Mouse (Mus musculus): ENCODE measurements around the gene Ncf4. TPM values are rescaled to one million over a fixed set of nuclear protein-coding genes. Genes with fewer than 3 reads are reported as not detected.
A peak's percentile ranks its signal among the peaks of the same experiment; 100 is the strongest.
"Not testable (repeated sequence)": the region's sequence is repeated elsewhere in the genome, so short reads cannot be mapped to it uniquely, and the experiment has no call there.

Gene Ncf4
- polyA plus RNA-seq, 1 experiment from 2014 or later: 3.1 TPM

GRCm38 (mm10) chr15:78267865-78268264 is 23.3 kb downstream of the Ncf4 start:
- no peak for ATAC-seq (ENCODE audit: insufficient read depth)

DNA sequence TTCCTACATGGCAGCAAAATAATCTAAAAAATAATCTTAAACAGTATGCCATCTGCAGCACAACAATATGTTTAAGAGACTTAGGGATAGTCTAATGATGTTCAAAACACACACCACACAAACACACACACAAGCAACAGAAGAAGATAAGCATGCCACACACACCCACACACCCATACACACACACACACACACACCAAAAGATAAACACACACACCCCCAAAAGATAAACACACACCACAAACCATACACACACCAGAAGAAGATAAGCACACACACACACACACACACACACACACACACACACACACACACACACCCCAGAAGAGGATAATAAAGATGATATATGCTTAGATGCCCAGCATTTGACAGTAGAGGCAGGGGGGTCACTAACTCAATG is 26.6 kb downstream of the Ncf4 start:
- Histone ChIP-seq H3K4me3 (ENCODE audit: low read depth, low read length) (no peak overlapping the region), H3K36me3 (ENCODE audit: insufficient read depth) (no peaks in the 10 kb centered on the region), H3K9ac (no peak overlapping the region), H3K27ac (ENCODE audit: low read depth) (no peak overlapping the region), H3K4me1 (ENCODE audit: insufficient read depth) (no peaks in the 10 kb centered on the region), H3K27me3 (ENCODE audit: insufficient read depth, low read length) (no peaks in the 10 kb centered on the region), H3K9me3 (ENCODE audit: low read depth, low read length) (no peaks in the 10 kb centered on the region; the same call in 1 of the 2 replicates), H3K4me2 (no peak overlapping the region)
- ATAC-seq (ENCODE audit: insufficient read depth): no peak
- no peak for DNase-seq
- no peak for TF ChIP-seq CTCF (IDR thresholded peaks at IDR 0.05; ENCODE audit: low read depth)

More at GRCm38 (mm10) chr15:78267865-78268264, 23.3 kb downstream of the Ncf4 start:
- H3K27me3 ChIP-seq (ENCODE audit: insufficient read depth, low read length): no peaks in the 10 kb centered on the region
- TF ChIP-seq CTCF (IDR thresholded peaks at IDR 0.05; ENCODE audit: low read depth): no peak
- no peak overlapping the region for H3K4me2 ChIP-seq
- no peak overlapping the region for H3K4me3 ChIP-seq (ENCODE audit: low read depth, low read length)
- no peak overlapping the region for H3K27ac ChIP-seq (ENCODE audit: low read depth)
- H3K9ac ChIP-seq: no peak overlapping the region
- H3K9me3 ChIP-seq (ENCODE audit: low read depth, low read length): no peaks in the 10 kb centered on the region; the same call in 1 of the 2 replicates
- 52% methylated on average over 4 of the region's 4 CpGs for WGBS
- H3K36me3 ChIP-seq (ENCODE audit: insufficient read depth): no peaks in the 10 kb centered on the region
- H3K4me1 ChIP-seq (ENCODE audit: insufficient read depth): no peaks in the 10 kb centered on the region
- no peak for DNase-seq

DNA sequence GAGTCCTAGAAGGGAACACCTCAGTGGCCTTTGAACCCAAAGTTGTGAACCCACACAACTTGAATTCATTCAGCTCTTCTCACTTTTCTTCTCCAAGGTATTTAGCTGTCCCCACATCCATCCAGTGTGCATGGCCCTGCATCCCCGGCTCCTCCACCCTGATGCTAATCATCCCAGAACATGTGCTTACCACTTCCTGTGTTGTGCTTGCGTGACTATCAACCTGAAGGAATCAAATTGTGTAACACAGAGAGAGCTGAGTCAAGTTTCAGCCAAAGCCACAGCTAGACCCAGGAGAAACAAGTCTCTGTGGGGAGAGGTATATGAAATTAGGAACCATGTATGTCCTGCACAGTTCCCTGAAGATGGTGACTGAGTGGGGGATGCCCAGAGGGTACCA is 33.7 kb downstream of the Ncf4 start:
- H3K9ac ChIP-seq: no peak overlapping the region
- no peak overlapping the region for H3K27ac ChIP-seq (ENCODE audit: low read depth)
- no peaks in the 10 kb centered on the region for H3K4me1 ChIP-seq (ENCODE audit: insufficient read depth)
- 68% methylated on average over 2 of the region's 2 CpGs for WGBS
- H3K27me3 ChIP-seq (ENCODE audit: insufficient read depth, low read length): no peaks in the 10 kb centered on the region
- no peaks in the 10 kb centered on the region for H3K36me3 ChIP-seq (ENCODE audit: insufficient read depth)
- DNase-seq: no peak
- no peaks in the 10 kb centered on the region for H3K9me3 ChIP-seq (ENCODE audit: low read depth, low read length)
- no peak overlapping the region for H3K4me3 ChIP-seq (ENCODE audit: low read depth, low read length)
- no peak overlapping the region for H3K4me2 ChIP-seq
- TF ChIP-seq CTCF (IDR thresholded peaks at IDR 0.05; ENCODE audit: low read depth): no peak
- ATAC-seq (ENCODE audit: insufficient read depth): no peak

- 0 out of 2 replicates have a peak, but pooled peaks cover 3% of the 10 kb centered on the region for H3K4me1 ChIP-seq (ENCODE audit: insufficient read depth)
- no peak overlapping the region for H3K4me2 ChIP-seq
- H3K9ac ChIP-seq: no peak overlapping the region
- no peak for ATAC-seq (ENCODE audit: insufficient read depth)
- no peaks in the 10 kb centered on the region for H3K9me3 ChIP-seq (ENCODE audit: low read depth, low read length)
- DNase-seq: no peak
- no peak for TF ChIP-seq CTCF (IDR thresholded peaks at IDR 0.05; ENCODE audit: low read depth)
- H3K27ac ChIP-seq (ENCODE audit: low read depth): no peak overlapping the region
- 73% methylated on average over 5 of the region's 5 CpGs for WGBS
- no peaks in the 10 kb centered on the region for H3K36me3 ChIP-seq (ENCODE audit: insufficient read depth)
- no peaks in the 10 kb centered on the region for H3K27me3 ChIP-seq (ENCODE audit: insufficient read depth, low read length)
- H3K4me3 ChIP-seq (ENCODE audit: low read depth, low read length): no peak overlapping the region
These were observed 43.3 kb downstream of the Ncf4 start for GRCm38 (mm10) chr15:78287941-78288340.

- H3K4me1 ChIP-seq (ENCODE audit: insufficient read depth); H3K9me3 ChIP-seq (ENCODE audit: low read depth, low read length); H3K4me2 ChIP-seq; H3K4me3 ChIP-seq (ENCODE audit: low read depth, low read length); ATAC-seq (ENCODE audit: insufficient read depth); DNase-seq; H3K9ac ChIP-seq; H3K27ac ChIP-seq (ENCODE audit: low read depth); H3K27me3 ChIP-seq (ENCODE audit: insufficient read depth, low read length); H3K36me3 ChIP-seq (ENCODE audit: insufficient read depth): not testable (repeated sequence)
- WGBS: 42% methylated on average over 5 of the region's 5 CpGs
These were observed 45.2 kb downstream of the Ncf4 start for GRCm38 (mm10) chr15:78289775-78290174.

GRCm38 (mm10) chr15:78293228-78293627 is 48.6 kb downstream of the Ncf4 start:
- peak; percentile 63; the same call in 1 of the 2 replicates for ATAC-seq (ENCODE audit: insufficient read depth)
- WGBS: 4% methylated on average over 2 of the region's 2 CpGs
- H3K4me2 ChIP-seq; H3K9me3 ChIP-seq (ENCODE audit: low read depth, low read length); H3K27me3 ChIP-seq (ENCODE audit: insufficient read depth, low read length); H3K27ac ChIP-seq (ENCODE audit: low read depth); H3K36me3 ChIP-seq (ENCODE audit: insufficient read depth); H3K4me1 ChIP-seq (ENCODE audit: insufficient read depth); H3K4me3 ChIP-seq (ENCODE audit: low read depth, low read length); H3K9ac ChIP-seq: not testable (repeated sequence)
- peak; percentile 41 for DNase-seq

DNA sequence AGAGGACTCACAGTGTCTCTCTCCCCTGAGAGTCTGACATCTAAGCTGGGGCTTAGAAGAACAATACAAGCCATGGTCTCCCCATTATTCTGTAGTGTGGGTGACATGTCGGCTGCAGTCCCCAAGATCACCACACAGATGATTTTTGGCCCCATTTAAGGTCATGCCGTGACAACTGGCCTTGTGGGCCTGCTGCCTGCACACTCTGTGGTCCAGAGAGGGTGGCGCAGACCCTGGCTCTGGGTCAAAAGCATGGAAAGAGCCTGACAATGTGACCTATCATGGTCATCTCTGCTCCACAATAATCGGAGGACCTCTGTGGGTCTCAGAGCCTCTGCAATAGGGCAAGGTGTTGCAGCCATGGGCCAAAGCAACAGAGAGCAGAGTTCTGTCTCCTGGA is 49.1 kb downstream of the Ncf4 start:
- Histone ChIP-seq H3K4me1 (ENCODE audit: insufficient read depth) (0 out of 2 replicates have a peak, but pooled peaks cover 4% of the 10 kb centered on the region), H3K27ac (ENCODE audit: low read depth) (no peak overlapping the region), H3K9me3 (ENCODE audit: low read depth, low read length) (no peaks in the 10 kb centered on the region), H3K4me2 (no peak overlapping the region), H3K9ac (no peak overlapping the region), H3K4me3 (ENCODE audit: low read depth, low read length) (no peak overlapping the region), H3K36me3 (ENCODE audit: insufficient read depth) (no peaks in the 10 kb centered on the region), H3K27me3 (ENCODE audit: insufficient read depth, low read length) (no peaks in the 10 kb centered on the region)
- ATAC-seq (ENCODE audit: insufficient read depth) (no peak), DNase-seq (no peak)
- WGBS: 81% methylated on average over 4 of the region's 4 CpGs
- TF ChIP-seq CTCF (IDR thresholded peaks at IDR 0.05; ENCODE audit: low read depth): no peak

- Histone ChIP-seq H3K4me1 (ENCODE audit: insufficient read depth) (no peaks in the 10 kb centered on the region), H3K4me2 (no peak overlapping the region), H3K4me3 (ENCODE audit: low read depth, low read length) (no peak overlapping the region), H3K9ac (no peak overlapping the region), H3K27me3 (ENCODE audit: insufficient read depth, low read length) (no peaks in the 10 kb centered on the region), H3K36me3 (ENCODE audit: insufficient read depth) (no peaks in the 10 kb centered on the region), H3K9me3 (ENCODE audit: low read depth, low read length) (no peaks in the 10 kb centered on the region), H3K27ac (ENCODE audit: low read depth) (no peak overlapping the region)
- WGBS: 70% methylated on average over 1 of the region's 1 CpGs
- no peak for TF ChIP-seq CTCF (IDR thresholded peaks at IDR 0.05; ENCODE audit: low read depth)
- no peak for ATAC-seq (ENCODE audit: insufficient read depth)
- DNase-seq: no peak
These were observed 54.0 kb downstream of the Ncf4 start for GRCm38 (mm10) chr15:78298558-78298957.

All from lung, embryonic 14.5 days (tissue).